Mouse (Mus musculus) liver, embryonic 14.5 days (tissue): ENCODE measurements around the gene Osbp2.

Experiments
- CTCF ChIP-seq: IDR thresholded peaks from 2 replicates; pipeline ENCODE4 v1.5.1; 2016; ENCODE audit warnings: antibody characterized with exemption, low read depth, control low read depth
- EP300 ChIP-seq: IDR thresholded peaks from 2 replicates; pipeline ENCODE4 v1.6.1; 2016; ENCODE audit warnings: antibody characterized with exemption, low read depth

GRCm38 (mm10) chr11:3668768-3669167 lies 194.9 kb downstream of the Osbp2 start:
- TF ChIP-seq CTCF (no peak), EP300 (no peak)
